Mouse (Mus musculus) forebrain, embryonic 13.5 days (tissue): Measurements from ENCODE around the gene Umps. TPM values are rescaled to one million over a fixed set of nuclear protein-coding genes. Genes with fewer than 3 reads are reported as not detected.

Experiments used
- ATAC-seq: fragments of 200-750 bp; cut with Nextera tagmentation; 2 replicates; pipeline ENCODE4 v1.8.0; 2017
- H3K27ac ChIP-seq: fragments of 300-500 bp; sonication (generic); 2 replicates; pipeline ENCODE4 v1.5.1; 2015; ENCODE audit warnings: inconsistent platforms, mild to moderate bottlenecking, moderate library complexity
- H3K27me3 ChIP-seq: fragments of 300-500 bp; sonication (generic); 2 replicates; pipeline ENCODE4 v1.6.1; 2015; ENCODE audit warnings: mild to moderate bottlenecking, inconsistent platforms
- H3K36me3 ChIP-seq: fragments of 300-500 bp; sonication (generic); 2 replicates; pipeline ENCODE4 v1.6.1; 2015; ENCODE audit warnings: mild to moderate bottlenecking, inconsistent platforms; ENCODE audit not compliant: poor library complexity, severe bottlenecking
- H3K4me1 ChIP-seq: fragments of 300-500 bp; sonication (generic); 2 replicates; pipeline ENCODE4 v1.6.1; 2015; ENCODE audit warnings: inconsistent platforms
- H3K4me2 ChIP-seq: fragments of 300-500 bp; sonication (generic); 2 replicates; pipeline ENCODE4 v1.6.1; 2015; ENCODE audit warnings: inconsistent platforms, mild to moderate bottlenecking, moderate library complexity
- H3K4me3 ChIP-seq: fragments of 300-500 bp; sonication (generic); 2 replicates; pipeline ENCODE4 v1.5.1; 2015; ENCODE audit warnings: mild to moderate bottlenecking, inconsistent platforms
- H3K9ac ChIP-seq: fragments of 300-500 bp; sonication (generic); 2 replicates; pipeline ENCODE4 v1.6.1; 2015; ENCODE audit warnings: mild to moderate bottlenecking, inconsistent platforms
- H3K9me3 ChIP-seq: fragments of 300-500 bp; sonication (generic); replicated peaks from 2 replicates; pipeline ENCODE4 v1.6.1; 2016; ENCODE audit warnings: inconsistent platforms
- WGBS: fragments of 180-500 bp; shearing (Covaris S2); methylation state at CpG from one replicate; pipeline ENCODE4 v1.1.7; 2015; 5-methylcytosine and 5-hydroxymethylcytosine counted together
- polyA plus RNA-seq: library from polyadenylated mRNA; unstranded; fragments of >200 nt; fragmentation: Nextera tagmentation; extraction: Ambion mirVana; gene quantifications from 2 replicates; pipeline ENCODE4 v1.2.1, GENCODE M21; 2015

The Umps gene
- polyA plus RNA-seq, 1 experiment from 2014 or later: 40.4 TPM

DNA sequence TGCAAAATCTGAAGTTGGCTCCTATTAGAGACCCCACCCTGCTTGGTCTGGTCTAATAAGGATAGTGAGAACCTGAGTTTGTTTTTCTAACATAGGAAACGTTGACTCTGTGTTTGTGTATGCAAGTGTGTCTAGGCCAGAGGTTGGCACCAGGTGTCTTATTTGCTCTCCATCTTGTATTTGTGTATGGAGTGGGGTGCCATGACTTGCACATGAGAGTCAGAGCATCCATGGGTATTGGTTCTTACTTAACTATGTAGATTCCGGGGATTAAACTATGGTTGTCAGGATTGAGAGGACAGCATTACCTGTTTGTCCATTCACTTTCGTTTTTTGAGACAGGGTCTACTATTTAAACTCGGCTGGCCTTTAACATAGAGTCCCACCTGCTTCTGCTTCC is 13.8 kb downstream of the Umps start:
- ATAC-seq: no peak
- Histone ChIP-seq H3K4me2 (no peak overlapping the region), H3K36me3 (peaks cover 56% of the 10 kb centered on the region), H3K9me3 (no peaks in the 10 kb centered on the region), H3K4me1 (no peaks in the 10 kb centered on the region), H3K9ac (no peak overlapping the region), H3K4me3 (no peak overlapping the region), H3K27me3 (no peaks in the 10 kb centered on the region), H3K27ac (no peak overlapping the region)
- WGBS: 91% methylated on average over 4 of the region's 4 CpGs

DNA sequence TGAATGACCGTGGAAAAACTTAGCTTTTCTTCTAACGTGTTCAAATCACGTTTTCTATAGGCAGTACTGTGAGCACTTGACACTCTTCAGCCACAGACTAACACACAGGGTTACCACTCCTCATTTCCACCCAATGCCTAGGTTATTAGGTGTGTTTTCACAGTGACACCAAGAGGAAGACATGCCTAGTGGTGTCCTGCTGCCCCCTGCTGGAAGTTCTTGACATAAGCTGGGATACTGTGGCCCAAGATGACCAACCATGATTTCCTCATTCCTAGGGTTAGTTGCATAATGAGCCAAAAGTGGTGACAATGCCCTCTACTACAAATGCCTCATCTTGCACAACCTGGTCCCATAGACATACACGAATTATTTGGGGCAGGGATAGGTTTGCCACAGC is 16.0 kb downstream of the Umps start:
- Histone ChIP-seq H3K4me1 (no peaks in the 10 kb centered on the region), H3K9me3 (no peaks in the 10 kb centered on the region), H3K9ac (no peak overlapping the region), H3K27ac (no peak overlapping the region), H3K4me3 (no peak overlapping the region), H3K4me2 (no peak overlapping the region), H3K27me3 (no peaks in the 10 kb centered on the region), H3K36me3 (peaks cover 35% of the 10 kb centered on the region)
- ATAC-seq: peak; percentile 81
- 37% methylated on average over 4 of the region's 4 CpGs for WGBS

DNA sequence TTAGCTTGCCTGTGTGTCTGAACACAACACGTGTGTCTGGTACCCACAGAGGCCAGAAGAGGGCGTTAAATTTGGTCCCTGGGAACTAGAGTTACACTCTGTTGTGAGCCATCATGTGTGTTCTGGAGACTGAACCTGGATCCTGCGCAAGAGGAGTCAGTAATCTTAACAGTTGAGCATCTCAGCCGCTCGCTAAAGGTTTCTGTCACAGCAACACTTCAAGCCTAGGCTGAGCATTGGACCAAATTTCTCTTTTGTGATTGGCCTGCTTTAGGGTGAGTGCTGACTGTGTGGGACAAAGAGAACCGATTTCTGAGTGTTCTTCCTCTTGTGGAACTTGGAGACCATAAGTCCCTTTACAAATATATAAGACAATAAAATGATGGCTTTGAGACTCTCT is 16.5 kb downstream of the Umps start:
- Histone ChIP-seq H3K27ac (no peak overlapping the region), H3K4me3 (no peak overlapping the region), H3K36me3 (peaks cover 30% of the 10 kb centered on the region), H3K27me3 (no peaks in the 10 kb centered on the region), H3K4me2 (no peak overlapping the region), H3K9ac (no peak overlapping the region), H3K4me1 (no peaks in the 10 kb centered on the region), H3K9me3 (no peaks in the 10 kb centered on the region)
- peak; percentile 44 for ATAC-seq
- 79% methylated on average over 6 of the region's 6 CpGs for WGBS

DNA sequence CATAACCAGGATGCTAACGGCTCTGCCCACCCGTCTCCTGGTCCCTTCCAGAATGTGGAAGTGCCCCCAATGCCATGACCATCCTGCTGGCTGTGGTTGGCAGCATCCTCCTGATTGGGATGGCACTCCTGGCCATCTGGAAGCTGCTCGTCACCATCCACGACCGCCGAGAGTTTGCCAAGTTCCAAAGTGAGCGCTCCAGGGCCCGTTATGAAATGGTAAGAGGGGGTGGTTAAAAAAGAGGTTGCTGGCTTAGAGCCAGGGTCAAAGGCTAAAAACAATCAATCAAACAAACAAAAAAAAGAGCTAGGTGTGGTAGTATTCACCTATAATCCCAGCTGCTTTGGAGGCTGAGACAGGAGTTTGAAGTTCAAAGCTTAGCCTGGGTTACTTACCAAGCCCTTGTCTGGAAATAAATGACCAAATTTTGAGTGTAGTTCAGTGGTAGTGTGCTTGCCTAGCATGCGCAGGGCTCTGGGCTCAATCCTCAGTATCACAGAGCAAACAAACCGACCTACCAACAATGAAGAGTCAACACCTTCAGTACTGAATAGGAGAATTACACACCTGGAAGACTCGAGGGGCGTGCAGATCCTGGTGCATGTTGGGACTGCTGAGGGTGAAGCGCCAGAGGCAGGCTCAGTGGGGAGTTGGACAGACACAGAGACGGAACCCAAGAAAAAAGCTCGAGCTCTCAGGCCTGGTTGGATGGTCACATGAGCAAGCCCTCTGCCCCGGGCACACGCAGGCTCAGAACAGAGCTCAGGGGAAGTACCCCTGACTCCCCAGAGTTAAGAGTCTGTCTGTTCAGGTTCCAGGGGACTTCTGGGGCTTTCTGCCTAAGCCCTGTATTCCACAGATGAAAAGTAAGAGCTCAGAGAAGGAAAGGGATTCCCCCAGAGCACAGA is 18.9 kb downstream of the Umps start:
- Histone ChIP-seq H3K36me3 (peaks cover 5% of the 10 kb centered on the region; the same call in 1 of the 2 replicates), H3K27me3 (0 out of 2 replicates have a peak, but pooled peaks cover 4% of the 10 kb centered on the region), H3K4me3 (no peak overlapping the region), H3K27ac (no peak overlapping the region), H3K9ac (no peak overlapping the region), H3K4me2 (no peak overlapping the region), H3K4me1 (0 out of 2 replicates have a peak, but pooled peaks cover under 1% of the 10 kb centered on the region), H3K9me3 (no peaks in the 10 kb centered on the region)
- ATAC-seq: no peak
- 83% methylated on average over 17 of the region's 17 CpGs for WGBS

DNA sequence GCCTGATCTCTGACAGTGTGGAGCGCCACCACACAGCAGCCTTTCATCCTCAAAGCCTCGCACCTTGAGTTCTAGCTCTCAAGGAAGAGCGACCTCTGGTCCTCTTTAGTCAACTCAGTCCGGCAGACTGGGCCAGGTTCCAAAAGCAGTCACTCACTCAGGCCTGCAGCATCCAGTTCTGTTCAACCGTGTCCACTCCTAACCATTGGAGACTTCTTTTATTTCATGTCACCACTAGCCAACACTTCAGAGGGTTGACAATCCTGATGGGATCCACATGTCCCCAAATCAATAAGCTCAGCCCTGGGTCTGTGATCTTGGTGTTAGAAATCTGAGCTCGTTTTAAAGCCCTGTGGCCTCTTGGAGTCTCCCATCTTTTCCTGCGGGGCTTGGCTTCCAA is 20.8 kb downstream of the Umps start:
- H3K4me3 ChIP-seq: no peak overlapping the region
- H3K36me3 ChIP-seq: no peaks in the 10 kb centered on the region
- H3K27me3 ChIP-seq: 0 out of 2 replicates have a peak, but pooled peaks cover 4% of the 10 kb centered on the region
- H3K27ac ChIP-seq: no peak overlapping the region
- H3K4me2 ChIP-seq: no peak overlapping the region
- H3K9me3 ChIP-seq: no peaks in the 10 kb centered on the region
- 82% methylated on average over 7 of the region's 7 CpGs for WGBS
- no peak overlapping the region for H3K9ac ChIP-seq
- ATAC-seq: no peak
- peaks cover 20% of the 10 kb centered on the region for H3K4me1 ChIP-seq

DNA sequence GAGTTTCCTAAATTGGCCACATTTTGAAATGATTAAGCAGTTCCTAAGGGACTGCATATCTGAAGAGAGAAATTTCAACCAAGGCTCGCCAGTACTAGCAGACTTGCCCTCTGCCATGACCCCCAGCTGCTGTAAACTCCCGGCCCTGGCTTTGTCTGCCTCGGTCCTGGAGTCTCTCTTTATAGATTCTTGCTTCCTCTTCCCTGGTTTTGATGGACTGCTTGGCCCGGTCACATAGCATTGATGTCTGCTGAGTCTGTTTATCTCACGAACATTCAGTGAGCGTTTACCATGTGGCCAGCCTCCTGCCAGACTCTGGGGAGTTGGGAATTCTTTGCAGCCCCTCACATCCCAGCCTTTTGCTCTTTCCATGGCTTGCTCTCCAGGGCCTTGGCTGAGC is 22.1 kb downstream of the Umps start:
- Histone ChIP-seq H3K4me3 (no peak overlapping the region), H3K36me3 (no peaks in the 10 kb centered on the region), H3K27ac (no peak overlapping the region), H3K9me3 (no peaks in the 10 kb centered on the region), H3K4me1 (peaks cover 24% of the 10 kb centered on the region), H3K9ac (no peak overlapping the region), H3K4me2 (no peak overlapping the region), H3K27me3 (0 out of 2 replicates have a peak, but pooled peaks cover 4% of the 10 kb centered on the region)
- no peak for ATAC-seq
- WGBS: 81% methylated on average over 6 of the region's 6 CpGs

DNA sequence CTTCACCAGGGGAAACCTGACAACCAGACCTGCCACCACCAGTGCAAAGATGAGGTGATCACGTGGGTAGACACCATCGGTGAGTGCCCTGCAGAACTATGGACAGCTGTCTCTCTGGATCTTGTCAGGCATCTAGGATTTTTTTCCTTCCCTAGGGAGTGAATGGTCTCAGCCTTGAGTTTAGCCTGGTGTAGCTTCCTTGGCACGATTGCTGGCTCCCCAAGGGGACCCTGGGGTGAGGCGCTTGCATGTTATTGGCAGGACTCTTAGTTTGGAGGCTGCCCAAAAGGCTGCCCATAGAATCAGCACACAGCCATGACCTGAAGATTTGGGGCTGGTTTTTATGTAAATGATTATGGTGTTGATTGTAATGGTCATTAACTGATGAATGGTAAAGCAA is 22.7 kb downstream of the Umps start:
- 0 out of 2 replicates have a peak, but pooled peaks cover 4% of the 10 kb centered on the region for H3K27me3 ChIP-seq
- WGBS: 77% methylated on average over 4 of the region's 4 CpGs
- ATAC-seq: no peak

DNA sequence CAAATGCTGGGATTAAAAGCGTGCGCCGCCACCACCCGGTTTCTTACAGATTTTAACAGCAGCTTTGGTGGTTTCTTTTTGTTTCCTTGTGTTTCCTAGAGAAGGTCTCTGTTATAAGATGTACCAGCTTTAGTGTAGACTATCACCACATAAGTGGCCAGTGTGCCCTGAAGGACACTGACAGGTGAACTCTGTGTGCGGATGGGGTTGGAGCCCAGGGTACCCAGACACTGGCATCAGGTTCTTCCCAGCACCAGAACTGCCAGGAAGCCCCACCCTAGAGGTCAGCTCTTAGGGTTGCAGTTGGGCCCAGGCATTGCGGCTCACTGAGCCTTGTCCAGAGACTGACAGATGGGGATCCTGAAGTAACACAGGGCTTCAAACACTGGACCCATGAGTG is 23.4 kb downstream of the Umps start:
- Histone ChIP-seq H3K9me3 (no peaks in the 10 kb centered on the region), H3K36me3 (no peaks in the 10 kb centered on the region), H3K27me3 (peaks cover 10% of the 10 kb centered on the region; the same call in 1 of the 2 replicates), H3K4me3 (no peak overlapping the region), H3K4me2 (no peak overlapping the region), H3K27ac (no peak overlapping the region), H3K4me1 (peaks cover 24% of the 10 kb centered on the region), H3K9ac (no peak overlapping the region)
- WGBS: 95% methylated on average over 6 of the region's 6 CpGs
- no peak for ATAC-seq

More for the DNA sequence above, 22.7 kb downstream of the Umps start:
- no peak overlapping the region for H3K4me3 ChIP-seq
- no peak overlapping the region for H3K27ac ChIP-seq
- peaks cover 24% of the 10 kb centered on the region for H3K4me1 ChIP-seq
- H3K4me2 ChIP-seq: no peak overlapping the region
- no peaks in the 10 kb centered on the region for H3K36me3 ChIP-seq
- H3K9ac ChIP-seq: no peak overlapping the region
- no peaks in the 10 kb centered on the region for H3K9me3 ChIP-seq

DNA sequence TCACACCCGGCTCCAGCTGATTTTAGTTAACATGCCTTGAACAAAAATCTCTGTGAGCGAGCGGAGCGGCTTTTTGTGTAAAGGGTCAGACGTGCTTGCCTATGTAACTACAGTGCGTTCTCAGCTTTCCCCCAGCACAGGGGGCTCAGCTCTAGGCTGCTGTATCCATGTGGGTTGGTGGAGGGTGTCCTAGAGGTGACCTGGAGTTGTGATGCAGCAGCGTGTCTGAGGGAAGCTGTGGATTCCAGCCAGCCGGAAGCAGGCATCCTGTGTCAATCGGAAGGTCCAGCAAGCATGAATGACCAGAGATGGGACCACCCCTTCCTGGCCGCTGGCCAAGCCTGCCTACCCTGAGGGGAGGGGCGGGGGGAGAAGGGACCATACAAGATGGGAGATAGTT is 24.5 kb downstream of the Umps start:
- H3K4me2 ChIP-seq: no peak overlapping the region

DNA sequence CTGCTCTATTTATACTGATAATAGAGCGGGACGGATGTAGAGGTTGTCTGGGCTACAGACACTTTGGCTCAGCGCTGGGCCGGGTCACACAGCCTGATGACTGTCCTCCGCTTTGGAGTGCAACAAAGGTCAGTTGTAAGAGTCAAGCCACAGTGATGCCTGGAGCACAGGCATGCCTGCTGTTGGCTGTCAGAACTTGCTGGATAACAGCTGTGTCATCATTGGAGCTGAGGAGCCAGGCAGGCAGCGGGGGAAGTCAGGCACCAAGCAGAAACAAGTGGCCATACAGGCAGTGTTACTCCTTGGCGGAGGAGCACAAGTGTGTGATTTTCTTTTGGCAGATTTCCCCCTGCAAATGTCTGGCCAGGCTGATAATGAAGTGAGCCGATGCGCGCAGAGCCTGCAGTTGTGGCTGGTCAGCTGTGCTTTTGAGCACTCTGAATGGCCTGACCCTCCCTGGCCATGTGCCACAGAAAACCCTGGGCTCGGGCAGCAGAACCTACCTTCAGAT is 25.5 kb downstream of the Umps start:
- Histone ChIP-seq H3K9me3 (no peaks in the 10 kb centered on the region), H3K4me1 (peaks cover 24% of the 10 kb centered on the region), H3K27ac (peak overlapping the region; percentile 25; the same call in 1 of the 2 replicates), H3K4me3 (no peak overlapping the region), H3K4me2 (no peak overlapping the region), H3K9ac (no peak overlapping the region), H3K27me3 (peaks cover 19% of the 10 kb centered on the region), H3K36me3 (no peaks in the 10 kb centered on the region)
- WGBS: 59% methylated on average over 11 of the region's 11 CpGs
- ATAC-seq: peak; percentile 44

More for the DNA sequence above, 24.5 kb downstream of the Umps start:
- Histone ChIP-seq H3K9ac (no peak overlapping the region), H3K4me3 (no peak overlapping the region), H3K4me1 (peaks cover 24% of the 10 kb centered on the region), H3K36me3 (no peaks in the 10 kb centered on the region), H3K27me3 (peaks cover 13% of the 10 kb centered on the region), H3K9me3 (no peaks in the 10 kb centered on the region), H3K27ac (no peak overlapping the region)
- ATAC-seq: no peak
- 63% methylated on average over 11 of the region's 11 CpGs for WGBS

DNA sequence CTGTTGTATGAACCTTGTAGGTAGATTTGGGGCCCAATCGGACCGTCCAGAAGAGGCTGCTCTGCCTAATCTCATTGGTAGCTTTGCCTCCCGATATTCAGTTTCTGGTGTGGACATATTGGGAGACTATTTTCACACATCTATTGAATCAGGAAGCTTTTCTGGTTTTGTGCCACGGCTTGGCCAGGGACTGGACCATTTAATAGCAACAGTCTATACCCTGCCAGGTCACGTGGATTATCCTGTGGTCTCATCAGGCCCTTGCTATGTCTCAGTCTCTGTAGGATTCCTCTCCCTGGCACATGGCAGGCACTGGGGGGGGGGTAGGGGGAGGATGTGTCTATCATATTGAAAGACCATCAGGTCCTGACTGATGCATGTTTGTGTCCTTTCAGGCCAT is 26.7 kb downstream of the Umps start:
- no peak overlapping the region for H3K4me2 ChIP-seq
- H3K36me3 ChIP-seq: no peaks in the 10 kb centered on the region
- no peak overlapping the region for H3K27ac ChIP-seq
- ATAC-seq: no peak
- H3K9me3 ChIP-seq: no peaks in the 10 kb centered on the region
- H3K4me1 ChIP-seq: peaks cover 24% of the 10 kb centered on the region
- WGBS: 88% methylated on average over 5 of the region's 5 CpGs
- H3K27me3 ChIP-seq: peaks cover 22% of the 10 kb centered on the region
- H3K9ac ChIP-seq: no peak overlapping the region
- H3K4me3 ChIP-seq: no peak overlapping the region

DNA sequence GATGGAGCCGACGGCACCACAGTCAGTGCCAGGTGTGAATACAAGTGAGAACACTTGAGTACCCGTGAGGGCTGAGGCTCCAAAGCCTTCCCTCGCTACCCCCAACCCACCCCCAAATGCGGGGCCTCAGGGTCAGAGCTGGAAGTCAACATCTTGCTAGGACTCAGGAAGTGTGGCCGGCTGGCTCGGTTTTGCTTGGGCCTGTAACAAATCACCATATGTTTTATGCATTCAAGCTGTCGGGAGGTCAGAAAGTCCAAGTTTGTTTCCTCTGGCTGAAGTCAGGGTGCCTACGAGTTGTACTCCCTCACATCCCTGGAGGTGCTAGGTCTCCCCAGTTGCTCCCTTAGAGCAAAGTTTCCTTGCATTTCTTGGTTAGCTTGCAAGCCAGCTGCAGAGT is 27.2 kb downstream of the Umps start:
- WGBS: 85% methylated on average over 9 of the region's 9 CpGs
- no peaks in the 10 kb centered on the region for H3K9me3 ChIP-seq
- no peak overlapping the region for H3K9ac ChIP-seq
- peaks cover 22% of the 10 kb centered on the region for H3K27me3 ChIP-seq
- H3K4me3 ChIP-seq: no peak overlapping the region
- no peaks in the 10 kb centered on the region for H3K36me3 ChIP-seq
- no peak overlapping the region for H3K4me2 ChIP-seq
- peaks cover 29% of the 10 kb centered on the region for H3K4me1 ChIP-seq
- no peak for ATAC-seq
- no peak overlapping the region for H3K27ac ChIP-seq
